Mouse (Mus musculus) layer of hippocampus, adult 2 months (tissue): ENCODE results near the gene Entr1. TPM values are rescaled to one million over a fixed set of nuclear protein-coding genes. Genes with fewer than 3 reads are reported as not detected.

Experiments
- DNase-seq, 2 experiments: peaks; one replicate each; pipeline ENCODE4 v3.0.0; 2022; ENCODE audit warnings: low spot score in 2 of 2
- H3K27ac ChIP-seq: fragments of 200-600 bp; 2 replicates; pipeline ENCODE4 v1.8.1; 2022
- H3K4me3 ChIP-seq: fragments of 200-600 bp; 2 replicates; pipeline ENCODE4 v1.8.1; 2022; ENCODE audit warnings: mild to moderate bottlenecking
- CTCF ChIP-seq: fragments of 200-600 bp; conservative IDR thresholded peaks from 2 replicates; pipeline ENCODE4 v1.8.1; 2022; ENCODE audit warnings: antibody characterized with exemption, mild to moderate bottlenecking, moderate library complexity
- total RNA-seq, 2 experiments: library from RNA; stranded (reverse); gene quantifications; 2 replicates each; pipeline ENCODE4 v1.2.3; 2021

Gene Entr1
- total RNA-seq, 2 experiments from 2014 or later, result 159 to 168 TPM

DNA sequence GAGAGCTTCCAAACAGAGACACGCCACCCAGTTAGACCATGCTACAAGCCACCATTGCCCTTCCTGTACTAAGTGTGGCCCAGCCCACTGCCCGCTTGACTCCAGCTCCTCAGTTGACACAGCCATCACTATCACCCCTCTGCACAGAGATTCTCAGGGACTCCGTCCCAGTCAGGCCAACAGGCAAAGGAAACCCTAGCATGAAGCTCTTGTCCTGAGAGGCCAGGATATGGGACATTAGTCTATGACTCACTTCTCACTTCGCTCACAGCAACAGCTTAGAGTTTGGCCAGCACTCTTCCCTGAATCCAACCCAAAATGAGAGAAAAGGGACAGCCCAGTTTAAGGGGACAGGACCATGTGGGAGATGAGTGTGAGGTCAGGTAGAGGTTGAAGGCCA, 34.7 kb downstream of the Entr1 start:
- TF ChIP-seq CTCF, result no peak
- no peak for DNase-seq

DNA sequence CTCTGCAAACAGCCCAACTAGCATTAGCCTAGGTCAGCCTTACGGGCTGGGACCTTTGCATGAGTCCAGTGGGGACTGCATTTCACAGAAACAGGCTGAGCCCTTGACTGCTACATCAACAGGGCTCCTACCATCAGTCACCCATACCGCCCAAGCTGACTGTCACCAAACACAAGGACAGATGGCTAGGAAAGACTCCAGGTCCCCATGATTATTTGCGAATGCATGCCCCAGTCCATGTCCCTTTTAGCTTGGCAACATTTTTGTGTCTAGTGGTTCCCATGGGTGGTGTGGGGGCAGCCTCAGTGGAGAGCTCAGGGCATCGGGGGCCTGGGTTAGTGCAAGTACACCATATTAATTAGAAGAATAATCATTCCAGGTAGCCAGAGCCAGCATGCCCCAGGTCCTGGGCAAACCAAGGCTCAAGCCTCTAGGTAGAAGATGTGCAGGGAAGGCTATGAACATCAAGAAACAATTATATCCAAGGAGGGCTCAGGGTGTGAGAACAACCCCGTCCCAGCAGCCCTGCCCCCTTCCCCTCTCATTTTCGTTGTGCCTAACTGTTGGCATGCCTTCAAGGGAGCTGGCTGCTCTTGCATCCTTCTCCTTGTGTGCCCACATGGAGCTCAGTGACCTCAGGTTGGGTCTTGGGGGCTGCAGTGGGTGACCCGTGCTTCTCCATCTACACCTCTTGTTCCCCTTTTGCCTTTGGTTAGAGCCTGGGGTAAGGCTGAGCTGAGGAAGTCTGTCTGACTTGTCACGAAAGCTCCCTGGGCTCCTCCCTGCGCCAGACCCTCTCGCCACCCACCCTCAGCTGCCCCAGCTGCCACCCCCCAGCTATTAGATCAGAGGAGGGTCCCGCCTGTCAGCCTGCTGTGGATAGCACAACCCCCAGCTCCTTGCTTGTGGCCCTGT, 35.8 kb downstream of the Entr1 start:
- no peak for TF ChIP-seq CTCF
- peak overlapping the region; percentile 92 for H3K27ac ChIP-seq
- H3K4me3 ChIP-seq, result peak overlapping the region; percentile 75
- no peak for DNase-seq

More for the DNA sequence above, 34.7 kb downstream of the Entr1 start:
- Histone ChIP-seq H3K27ac (no peak overlapping the region), H3K4me3 (no peak overlapping the region)

DNA sequence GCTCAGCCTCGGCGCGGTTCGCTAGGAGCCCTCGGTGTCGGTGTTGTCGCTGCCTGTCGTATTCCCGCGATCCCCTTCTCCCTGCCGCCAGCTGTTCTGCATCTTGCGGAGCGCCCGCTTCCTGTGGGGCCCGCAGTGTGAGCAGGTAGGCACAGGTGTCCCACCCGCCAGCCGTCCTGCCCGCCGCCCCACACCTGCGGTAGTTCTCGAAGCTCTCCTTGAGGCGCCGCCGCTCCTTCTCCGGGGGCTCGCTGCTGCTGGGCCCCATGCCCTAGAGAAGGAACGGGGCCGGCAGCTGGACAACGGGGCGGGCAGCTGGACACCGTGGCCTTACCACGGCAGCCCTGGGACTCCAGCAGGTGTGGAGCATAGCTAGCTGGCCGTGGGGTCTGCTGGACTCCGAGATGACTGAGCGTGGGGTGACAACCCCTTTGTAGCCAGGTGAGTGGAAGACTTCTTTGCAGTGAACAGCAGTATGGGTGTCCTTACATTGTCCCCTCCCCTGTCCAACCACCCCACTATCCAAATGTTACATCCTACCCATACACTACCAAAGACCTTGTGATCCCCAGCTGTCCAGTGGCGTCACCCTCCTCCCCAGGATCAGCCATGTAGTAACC, 36.7 kb downstream of the Entr1 start:
- peak; percentile 55 for TF ChIP-seq CTCF
- Histone ChIP-seq H3K27ac (peak overlapping the region; percentile 92), H3K4me3 (peak overlapping the region; percentile 75)
- DNase-seq, result no peak

DNA sequence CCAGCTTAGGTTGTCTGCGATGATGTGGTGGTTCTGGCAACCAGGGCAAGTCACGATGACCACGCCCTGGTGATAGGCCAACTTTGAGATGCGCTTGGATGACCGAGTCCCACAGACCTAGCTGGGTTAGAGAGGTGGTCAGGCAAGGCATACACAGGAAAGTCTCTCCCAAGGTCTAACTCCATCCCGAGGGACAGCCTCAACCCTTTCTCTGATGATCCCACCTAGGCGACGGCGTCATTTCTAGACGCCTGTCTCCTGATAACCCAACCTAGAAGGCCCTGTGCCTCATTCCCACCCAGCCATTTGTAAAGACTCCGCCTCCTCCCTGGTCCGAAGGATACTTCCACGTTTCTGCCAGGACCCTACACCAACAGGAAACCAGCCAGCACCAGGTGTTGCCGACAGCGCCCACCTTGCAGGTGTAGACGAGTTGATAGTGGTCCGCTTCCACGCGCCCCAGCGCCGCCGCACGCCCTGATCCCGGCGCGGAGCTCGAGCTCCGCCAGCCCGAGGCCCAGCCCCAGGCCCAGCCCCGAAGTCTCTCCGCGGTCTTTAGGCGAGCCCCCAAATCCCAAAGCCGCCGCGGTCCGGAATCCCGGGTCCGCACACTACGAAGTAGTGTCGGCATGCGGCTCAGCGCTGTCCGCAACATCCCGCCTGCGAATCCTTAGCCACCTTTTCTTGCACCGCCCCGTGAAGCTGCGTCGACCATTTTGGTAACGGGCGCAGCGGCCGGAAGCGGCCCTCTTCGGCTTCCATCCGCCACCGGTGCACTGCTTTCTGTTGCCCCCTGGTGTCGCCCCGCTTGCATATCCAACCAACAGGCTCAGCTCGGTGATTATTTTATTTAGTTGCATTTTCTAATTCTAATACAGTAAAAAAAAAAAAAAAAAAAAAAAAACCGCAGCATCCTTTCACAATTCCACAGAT, 37.5 kb downstream of the Entr1 start, which contains the start of gene Dnlz:
Gene Dnlz (minus strand): TSS at position 753 of the 933 bp plus-strand sequence.
- peak within 1 kb of the TSS; percentile 92 for H3K27ac ChIP-seq
- TF ChIP-seq CTCF, result peak; percentile 84
- DNase-seq, result peak; percentile 92 to 96
- peak within 1 kb of the TSS; percentile 75 for H3K4me3 ChIP-seq

DNA sequence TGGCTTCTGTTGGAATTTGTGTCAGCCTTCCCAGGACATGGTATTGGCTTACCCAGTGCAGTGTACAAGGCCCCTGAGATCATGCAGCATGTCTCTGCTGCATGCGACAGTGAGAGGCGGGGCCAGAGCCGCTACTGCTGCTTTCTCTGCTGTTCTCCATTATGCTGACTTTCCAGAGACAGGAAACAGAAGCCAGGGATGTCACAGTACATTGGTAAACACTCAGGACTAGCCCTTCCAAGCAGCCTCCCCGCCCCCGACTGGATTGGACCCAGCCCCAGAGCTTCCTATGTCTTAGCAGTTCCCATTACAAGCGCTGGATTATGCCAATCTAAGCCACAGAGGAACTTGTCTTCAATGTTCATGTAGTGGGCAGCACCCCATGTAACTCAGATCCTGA, 40.9 kb downstream of the Entr1 start:
- peak overlapping the region; percentile 10; the same call in 1 of the 2 replicates for H3K27ac ChIP-seq
- no peak for TF ChIP-seq CTCF
- no peak for DNase-seq
- no peak overlapping the region for H3K4me3 ChIP-seq

DNA sequence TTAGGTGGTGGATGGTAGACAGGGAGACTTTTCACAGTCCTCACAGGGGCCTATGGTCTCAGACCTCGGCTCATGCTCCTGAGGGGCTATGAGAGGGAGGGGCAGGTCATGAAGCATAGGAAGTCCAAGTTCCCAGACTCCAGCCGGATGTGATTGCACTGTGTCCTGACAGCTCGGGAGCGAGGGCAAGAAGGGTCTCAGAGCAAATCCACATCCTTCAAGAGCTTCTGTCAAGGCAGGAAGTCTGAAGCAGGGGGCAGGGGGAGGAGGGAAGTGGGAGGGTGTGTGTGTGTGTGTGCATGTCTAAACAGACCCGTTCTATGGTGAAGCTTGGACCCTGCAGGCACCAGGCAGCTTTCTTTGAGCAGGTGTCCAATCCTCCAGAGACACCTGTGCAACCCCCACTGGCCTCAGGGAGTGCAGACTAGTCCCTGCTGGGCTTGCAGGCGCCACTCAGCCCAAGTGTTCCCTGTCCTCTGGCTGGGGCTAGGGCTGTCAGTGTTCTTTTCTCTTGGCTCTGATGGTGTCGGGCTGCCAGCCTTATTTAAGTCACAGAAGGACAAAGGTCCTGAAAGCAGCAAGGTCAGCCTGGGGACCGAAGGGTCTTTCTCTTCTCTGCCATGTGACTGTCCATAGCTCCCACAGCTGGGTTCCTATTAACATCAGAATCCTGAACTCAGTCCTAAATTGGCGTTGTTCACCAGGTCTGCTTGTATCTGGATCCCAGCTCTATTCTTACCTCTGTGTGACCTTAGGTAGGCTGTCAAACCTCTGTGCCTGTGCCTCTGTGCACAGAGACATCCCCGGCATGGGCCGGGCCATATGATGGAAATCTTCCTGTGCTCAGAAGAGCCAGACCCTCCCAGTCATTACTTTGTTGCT, 46.3 kb downstream of the Entr1 start:
- no peak for DNase-seq
- TF ChIP-seq CTCF, result no peak
- no peak overlapping the region for H3K4me3 ChIP-seq
- peak overlapping the region; percentile 63; the same call in 1 of the 2 replicates for H3K27ac ChIP-seq

DNA sequence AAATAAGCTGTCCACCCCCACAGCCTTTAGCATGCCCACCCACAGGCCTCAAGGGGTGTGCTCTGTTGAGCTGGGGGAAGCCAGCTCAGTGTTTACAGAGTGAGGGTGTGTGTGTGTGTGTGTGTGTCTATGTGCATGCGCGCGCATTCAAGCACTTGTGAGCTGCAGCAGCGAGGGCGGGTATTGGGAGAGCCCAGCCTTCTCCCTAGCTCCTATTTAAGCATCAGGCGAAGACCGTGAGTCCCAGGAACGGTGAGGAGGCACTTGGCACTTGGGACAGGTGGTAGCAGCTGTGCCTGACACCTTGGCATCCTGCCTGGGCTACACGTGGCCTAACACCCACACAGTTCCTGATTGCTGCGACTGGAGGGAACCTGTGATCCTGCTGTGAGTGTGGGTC, 47.1 kb downstream of the Entr1 start:
- peak; percentile 58 to 61 for DNase-seq
- no peak overlapping the region for H3K4me3 ChIP-seq
- no peak for TF ChIP-seq CTCF
- peak overlapping the region; percentile 63 for H3K27ac ChIP-seq

DNA sequence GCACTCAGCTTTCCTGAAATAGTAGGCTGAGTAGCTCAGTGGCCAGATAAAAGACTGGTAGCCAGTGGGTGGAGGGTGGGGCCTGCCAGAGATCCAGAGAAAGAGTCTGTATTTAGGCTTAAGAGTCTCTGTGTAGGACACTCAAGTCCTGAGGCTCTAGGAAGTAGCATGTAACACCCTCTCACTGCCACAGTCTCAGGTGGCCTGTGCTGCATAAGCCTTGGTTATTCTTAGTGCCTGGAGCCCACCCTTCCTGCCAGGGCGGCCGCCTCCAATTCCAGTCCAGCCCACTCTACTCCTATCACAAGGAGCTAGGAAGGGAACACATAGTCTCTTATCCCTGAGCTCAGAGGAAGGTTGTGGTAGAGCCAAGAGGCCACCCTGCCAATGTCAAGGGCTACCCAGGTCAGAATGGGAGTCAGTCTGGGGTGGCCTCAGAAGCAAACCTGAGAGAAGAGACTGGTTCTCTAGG, 47.6 kb downstream of the Entr1 start:
- no peak for DNase-seq
- peak overlapping the region; percentile 63 for H3K27ac ChIP-seq
- no peak overlapping the region for H3K4me3 ChIP-seq
- no peak for TF ChIP-seq CTCF

DNA sequence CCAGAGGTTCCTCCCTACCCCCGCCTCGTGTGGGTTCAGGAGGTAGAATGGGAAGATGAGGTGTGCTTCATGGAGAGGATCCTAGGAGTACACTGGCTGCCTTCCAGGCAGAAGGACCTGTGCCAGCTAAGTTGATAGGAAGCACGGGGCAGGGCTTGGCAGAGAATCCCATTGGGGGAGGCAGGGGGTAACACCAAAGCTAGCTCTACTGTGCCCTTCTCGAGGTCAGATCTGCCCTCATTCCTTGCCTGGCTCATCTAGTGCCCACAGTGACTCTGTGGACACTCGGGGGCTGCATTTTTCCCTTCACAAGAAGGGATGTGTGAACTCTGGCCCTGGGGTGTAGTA, 49.9 kb downstream of the Entr1 start:
- peak overlapping the region; percentile 65; the same call in 1 of the 2 replicates for H3K27ac ChIP-seq
- no peak overlapping the region for H3K4me3 ChIP-seq
- no peak for TF ChIP-seq CTCF
- DNase-seq, result no peak

DNA sequence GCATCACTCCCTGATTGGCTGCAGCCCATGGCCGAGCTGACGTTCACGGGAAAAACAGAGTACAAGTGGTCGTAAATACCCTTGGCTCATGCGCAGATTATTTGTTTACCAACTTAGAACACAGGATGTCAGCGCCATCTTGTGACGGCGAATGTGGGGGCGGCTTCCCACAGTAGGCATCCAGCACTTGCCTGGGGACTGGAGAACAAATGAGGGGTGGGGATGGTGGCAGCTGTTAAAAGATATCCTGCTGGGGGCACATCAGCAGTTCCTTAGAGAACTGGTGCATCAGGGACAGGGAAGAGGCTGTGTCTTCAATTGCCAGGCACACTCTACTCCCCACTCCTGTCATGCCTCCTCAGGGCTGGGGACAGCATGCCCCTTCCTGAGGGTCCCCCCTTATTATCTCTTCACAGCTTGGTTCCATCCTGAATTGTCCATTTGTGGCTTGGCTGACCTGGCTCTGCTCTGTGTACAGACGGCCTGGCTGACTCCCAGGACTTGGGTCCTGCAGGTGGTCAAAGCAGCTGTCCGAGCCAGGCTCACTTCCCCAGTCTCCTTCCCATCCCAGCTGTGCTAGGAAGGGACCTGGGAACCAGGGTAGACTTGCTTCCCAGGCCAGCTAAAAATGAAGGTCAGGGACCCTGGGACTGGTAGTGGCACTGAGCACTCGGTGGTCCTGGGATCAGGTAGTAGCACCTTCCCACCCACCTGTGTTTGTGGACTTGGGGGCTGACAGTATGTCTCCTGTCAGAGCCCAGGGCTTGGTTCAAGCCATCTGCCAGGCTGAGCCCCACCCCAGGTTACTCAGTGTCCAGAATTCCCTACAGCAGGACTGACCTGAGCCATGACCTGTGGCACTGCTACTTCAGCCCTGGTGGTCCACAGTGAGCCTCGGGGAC, 50.6 kb downstream of the Entr1 start:
- no peak for DNase-seq
- TF ChIP-seq CTCF, result no peak
- H3K4me3 ChIP-seq, result no peak overlapping the region
- H3K27ac ChIP-seq, result peak overlapping the region; percentile 65; the same call in 1 of the 2 replicates

Other genes starting within 250 kb of the Entr1 start
- gene Lhx3, start 181.0 kb downstream of the Entr1 start, total RNA-seq, result not detected
- gene Qsox2, start 151.8 kb downstream of the Entr1 start, total RNA-seq, result 10 to 100 TPM; 25.3 to 25.7 TPM
- gene Ccdc187, start 94.8 kb downstream of the Entr1 start, total RNA-seq, result under 1 TPM; 0.59 to 0.76 TPM
- gene Gpsm1, start 73.8 kb downstream of the Entr1 start, total RNA-seq, result 10 to 100 TPM; 36.6 to 40.7 TPM
- 10 to 100 TPM; 26.5 to 27.2 TPM for gene Dnlz, start 37.2 kb downstream of the Entr1 start, total RNA-seq
- gene Card9, start 28.4 kb downstream of the Entr1 start, total RNA-seq, result 1 to 10 TPM; 1.5 to 2.1 TPM
- 10 to 100 TPM; 72.5 to 88.9 TPM for gene Snapc4, start 8.7 kb downstream of the Entr1 start, total RNA-seq
- gene Pmpca, start within 50 bp of the Entr1 start, total RNA-seq, result 100 to 1,000 TPM in 1 of 2 experiments, 10 to 100 TPM in 1; 89.2 to 100 TPM
- gene Inpp5e, start 19.9 kb upstream of the Entr1 start, total RNA-seq, result 10 to 100 TPM; 22.2 to 25.1 TPM
- 10 to 100 TPM; 49.3 to 51.3 TPM for gene Sec16a, start 55.9 kb upstream of the Entr1 start, total RNA-seq
- gene Notch1, start 127.3 kb upstream of the Entr1 start, total RNA-seq, result 10 to 100 TPM; 32.7 to 35.7 TPM
- 10 to 100 TPM; 72.2 to 74.3 TPM for gene Egfl7, start 190.7 kb upstream of the Entr1 start, total RNA-seq
- not detected for gene Gm20532, start 197.3 kb upstream of the Entr1 start, total RNA-seq
- gene Agpat2, start 215.1 kb upstream of the Entr1 start, total RNA-seq, result 1 to 10 TPM; 1.6 to 2.5 TPM
- 10 to 100 TPM; 70.3 to 72.6 TPM for gene Fam69b, start 239.1 kb upstream of the Entr1 start, total RNA-seq